Mouse (Mus musculus): ENCODE data around the gene Stard10. TPM values are rescaled to one million over a fixed set of nuclear protein-coding genes. Genes with fewer than 3 reads are reported as not detected.

The Stard10 gene
- polyA plus RNA-seq, 1 experiment, result 13.5 TPM

DNA sequence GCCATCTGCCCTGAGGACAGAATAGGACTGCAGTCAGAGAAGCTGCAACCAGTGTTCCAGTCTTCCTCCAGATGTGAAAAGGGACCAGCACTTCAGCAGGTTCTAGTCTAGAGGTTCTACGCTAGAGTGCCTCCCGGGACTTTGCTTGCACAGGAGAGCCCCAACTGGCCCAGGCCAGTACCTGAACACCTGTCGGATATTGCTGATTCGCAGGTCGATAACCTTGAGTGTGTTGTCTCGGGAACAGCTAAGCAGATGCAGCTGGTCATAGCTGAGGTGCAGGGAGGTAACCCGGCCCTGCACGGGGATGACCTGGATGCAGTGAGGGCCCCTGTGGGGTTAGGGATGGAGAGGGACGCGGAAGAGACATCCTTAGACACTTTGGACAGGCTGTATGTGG, 26.5 kb upstream of the Stard10 start:
- no peak for TF ChIP-seq POLR2A (IDR thresholded peaks at IDR 0.05; ENCODE audit: low read depth, low read length)
- no peak for TF ChIP-seq CTCF (IDR thresholded peaks at IDR 0.05; ENCODE audit: borderline replicate concordance, insufficient read depth, low read length)
- H3K27ac ChIP-seq (ENCODE audit: insufficient read depth, low read length), result no peak overlapping the region
- no peak overlapping the region for H3K4me3 ChIP-seq (ENCODE audit: insufficient read depth, low read length)
- H3K4me1 ChIP-seq (ENCODE audit: control insufficient read depth, insufficient read depth, low read length), result 0 out of 2 replicates have a peak, but pooled peaks cover 5% of the 10 kb centered on the region

DNA sequence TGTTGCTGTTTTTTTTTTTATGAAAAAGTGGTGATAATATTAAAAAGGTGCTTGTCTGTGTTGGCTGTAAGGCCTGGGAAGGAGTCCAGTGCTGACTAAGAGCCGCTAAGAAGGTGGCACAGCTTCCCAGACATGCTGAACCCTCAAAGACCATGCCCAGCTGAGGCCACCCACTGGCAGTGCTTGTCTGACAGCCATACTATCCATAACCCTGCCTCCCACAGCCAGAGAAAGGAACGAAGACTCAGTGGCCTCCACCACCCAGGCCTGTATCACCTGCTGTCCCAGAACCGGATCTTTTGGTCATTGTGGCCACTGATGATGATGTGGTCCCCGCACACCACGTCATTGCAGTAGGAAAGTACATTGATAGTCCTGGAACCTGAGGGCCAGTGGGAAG, 25.7 kb upstream of the Stard10 start:
- Histone ChIP-seq H3K4me1 (ENCODE audit: control insufficient read depth, insufficient read depth, low read length) (0 out of 2 replicates have a peak, but pooled peaks cover 5% of the 10 kb centered on the region), H3K4me3 (ENCODE audit: insufficient read depth, low read length) (no peak overlapping the region), H3K27ac (ENCODE audit: insufficient read depth, low read length) (no peak overlapping the region)
- no peak for TF ChIP-seq POLR2A (IDR thresholded peaks at IDR 0.05; ENCODE audit: low read depth, low read length)
- no peak for TF ChIP-seq CTCF (IDR thresholded peaks at IDR 0.05; ENCODE audit: borderline replicate concordance, insufficient read depth, low read length)

GRCm38 (mm10) chr7:101291641-101292040, 25.2 kb upstream of the Stard10 start:
- TF ChIP-seq CTCF (IDR thresholded peaks at IDR 0.05; ENCODE audit: borderline replicate concordance, insufficient read depth, low read length) (no peak), POLR2A (IDR thresholded peaks at IDR 0.05; ENCODE audit: low read depth, low read length) (no peak)
- H3K27ac ChIP-seq (ENCODE audit: insufficient read depth, low read length), result no peak overlapping the region
- no peak overlapping the region for H3K4me3 ChIP-seq (ENCODE audit: insufficient read depth, low read length)
- 0 out of 2 replicates have a peak, but pooled peaks cover 5% of the 10 kb centered on the region for H3K4me1 ChIP-seq (ENCODE audit: control insufficient read depth, insufficient read depth, low read length)

DNA sequence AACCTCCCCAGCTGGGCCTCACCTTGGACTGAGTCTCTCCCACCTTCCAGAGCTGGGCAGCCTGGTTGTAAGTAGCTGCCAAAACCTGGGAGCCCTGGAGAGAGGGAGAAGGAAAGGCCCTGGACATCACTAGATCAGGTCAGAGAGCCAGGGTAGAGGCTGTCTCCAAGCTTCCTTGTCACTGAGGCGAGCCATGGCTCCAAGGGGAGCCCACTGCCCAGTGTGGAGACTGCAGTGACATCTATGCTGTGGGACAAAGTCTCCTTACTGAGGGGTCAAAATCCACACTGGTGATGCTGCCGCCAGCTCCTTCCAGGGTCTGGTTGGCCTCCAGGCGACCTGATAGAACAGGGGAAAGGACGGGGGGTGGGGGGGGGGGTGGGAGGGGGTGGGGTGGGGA, 24.8 kb upstream of the Stard10 start:
- TF ChIP-seq CTCF (IDR thresholded peaks at IDR 0.05; ENCODE audit: borderline replicate concordance, insufficient read depth, low read length) (no peak), POLR2A (IDR thresholded peaks at IDR 0.05; ENCODE audit: low read depth, low read length) (no peak)
- Histone ChIP-seq H3K4me3 (ENCODE audit: insufficient read depth, low read length) (no peak overlapping the region), H3K4me1 (ENCODE audit: control insufficient read depth, insufficient read depth, low read length) (0 out of 2 replicates have a peak, but pooled peaks cover 5% of the 10 kb centered on the region), H3K27ac (ENCODE audit: insufficient read depth, low read length) (no peak overlapping the region)

GRCm38 (mm10) chr7:101292696-101293095, 24.2 kb upstream of the Stard10 start:
- TF ChIP-seq POLR2A (IDR thresholded peaks at IDR 0.05; ENCODE audit: low read depth, low read length) (no peak), CTCF (IDR thresholded peaks at IDR 0.05; ENCODE audit: borderline replicate concordance, insufficient read depth, low read length) (no peak)
- Histone ChIP-seq H3K4me1 (ENCODE audit: control insufficient read depth, insufficient read depth, low read length) (0 out of 2 replicates have a peak, but pooled peaks cover under 1% of the 10 kb centered on the region), H3K27ac (ENCODE audit: insufficient read depth, low read length) (no peak overlapping the region), H3K4me3 (ENCODE audit: insufficient read depth, low read length) (no peak overlapping the region)

DNA sequence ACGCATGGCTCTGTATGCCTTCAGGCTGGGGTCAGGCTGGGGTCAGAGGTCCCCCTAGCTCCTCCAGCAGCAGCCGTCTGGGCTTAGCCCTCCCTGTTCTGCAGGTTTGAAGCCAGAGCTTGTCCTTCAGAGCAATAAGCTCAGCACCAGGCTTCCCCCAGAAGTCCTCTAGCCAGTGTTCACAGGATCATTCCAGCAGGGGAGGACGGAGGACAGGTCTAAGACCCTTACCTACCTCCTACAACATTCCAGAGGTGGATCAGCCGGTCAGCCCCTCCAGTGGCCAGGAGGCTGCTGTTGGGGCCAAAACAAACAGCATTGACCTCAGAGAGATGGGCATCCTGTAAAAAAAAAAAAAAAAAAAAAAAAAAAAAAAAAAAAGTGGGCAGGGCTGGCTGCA, 23.7 kb upstream of the Stard10 start:
- Histone ChIP-seq H3K4me1 (ENCODE audit: control insufficient read depth, insufficient read depth, low read length) (no peaks in the 10 kb centered on the region), H3K27ac (ENCODE audit: insufficient read depth, low read length) (no peak overlapping the region), H3K4me3 (ENCODE audit: insufficient read depth, low read length) (no peak overlapping the region)
- TF ChIP-seq POLR2A (IDR thresholded peaks at IDR 0.05; ENCODE audit: low read depth, low read length), result no peak
- TF ChIP-seq CTCF (IDR thresholded peaks at IDR 0.05; ENCODE audit: borderline replicate concordance, insufficient read depth, low read length), result no peak

DNA sequence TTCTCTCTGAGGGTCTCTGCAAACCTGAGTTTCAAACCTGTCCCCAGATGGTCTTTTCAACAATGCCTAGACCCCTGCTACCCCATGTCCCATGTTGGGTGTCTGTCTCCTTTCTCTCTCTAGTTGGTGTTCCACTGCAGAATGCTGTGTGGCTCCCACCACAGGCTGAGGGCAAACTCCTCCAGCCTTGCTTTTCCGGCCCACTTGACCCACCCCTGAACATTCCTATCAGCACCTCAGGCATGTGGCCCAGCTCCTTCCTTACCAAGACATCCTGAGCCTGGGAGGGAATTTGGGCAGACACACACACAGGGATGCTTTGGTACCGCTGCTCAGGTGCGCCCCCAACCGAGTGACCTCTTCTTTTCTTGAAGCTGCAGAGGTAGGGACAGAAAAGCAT, 23.3 kb upstream of the Stard10 start:
- no peaks in the 10 kb centered on the region for H3K4me1 ChIP-seq (ENCODE audit: control insufficient read depth, insufficient read depth, low read length)
- H3K27ac ChIP-seq (ENCODE audit: insufficient read depth, low read length), result no peak overlapping the region
- TF ChIP-seq CTCF (IDR thresholded peaks at IDR 0.05; ENCODE audit: borderline replicate concordance, insufficient read depth, low read length) (no peak), POLR2A (IDR thresholded peaks at IDR 0.05; ENCODE audit: low read depth, low read length) (no peak)

DNA sequence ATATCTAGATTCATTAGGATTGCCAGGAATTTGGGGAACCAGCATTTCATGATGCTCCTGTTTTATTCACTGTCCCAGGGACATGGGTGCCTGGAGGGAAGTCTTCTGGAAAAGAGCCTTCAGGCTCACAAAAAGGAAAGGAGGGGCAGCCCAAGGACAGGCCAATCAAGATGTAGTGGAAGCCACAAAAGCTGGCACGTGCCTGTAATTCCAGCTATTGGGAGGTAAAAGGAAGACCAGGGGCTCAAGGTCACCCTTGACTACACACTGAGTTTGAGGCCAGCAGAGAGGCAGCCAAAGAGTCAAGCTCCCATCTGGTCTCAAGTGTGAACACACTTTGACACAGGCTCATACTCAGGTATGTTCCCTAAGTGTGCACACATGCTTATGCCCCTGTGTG, 21.4 kb upstream of the Stard10 start:
- no peak overlapping the region for H3K4me3 ChIP-seq (ENCODE audit: insufficient read depth, low read length)
- H3K4me1 ChIP-seq (ENCODE audit: control insufficient read depth, insufficient read depth, low read length), result peaks cover under 1% of the 10 kb centered on the region; the same call in 1 of the 2 replicates
- H3K27ac ChIP-seq (ENCODE audit: insufficient read depth, low read length), result no peak overlapping the region
- TF ChIP-seq CTCF (IDR thresholded peaks at IDR 0.05; ENCODE audit: borderline replicate concordance, insufficient read depth, low read length), result no peak
- no peak for TF ChIP-seq POLR2A (IDR thresholded peaks at IDR 0.05; ENCODE audit: low read depth, low read length)

More for the DNA sequence above, 23.3 kb upstream of the Stard10 start:
- no peak overlapping the region for H3K4me3 ChIP-seq (ENCODE audit: insufficient read depth, low read length)

GRCm38 (mm10) chr7:101296252-101297022, 20.4 kb upstream of the Stard10 start:
- H3K4me1 ChIP-seq (ENCODE audit: control insufficient read depth, insufficient read depth, low read length), result peaks cover 4% of the 10 kb centered on the region; the same call in 1 of the 2 replicates
- TF ChIP-seq POLR2A (IDR thresholded peaks at IDR 0.05; ENCODE audit: low read depth, low read length) (no peak), CTCF (IDR thresholded peaks at IDR 0.05; ENCODE audit: borderline replicate concordance, insufficient read depth, low read length) (peak; percentile 29; the same call in 1 of the 2 replicates)
- no peak overlapping the region for H3K27ac ChIP-seq (ENCODE audit: insufficient read depth, low read length)
- no peak overlapping the region for H3K4me3 ChIP-seq (ENCODE audit: insufficient read depth, low read length)

- no peak for TF ChIP-seq CTCF (IDR thresholded peaks at IDR 0.05; ENCODE audit: borderline replicate concordance, insufficient read depth, low read length)
- TF ChIP-seq POLR2A (IDR thresholded peaks at IDR 0.05; ENCODE audit: low read depth, low read length), result no peak
- peaks cover 4% of the 10 kb centered on the region; the same call in 1 of the 2 replicates for H3K4me1 ChIP-seq (ENCODE audit: control insufficient read depth, insufficient read depth, low read length)
- H3K27ac ChIP-seq (ENCODE audit: insufficient read depth, low read length), result no peak overlapping the region
- H3K4me3 ChIP-seq (ENCODE audit: insufficient read depth, low read length), result no peak overlapping the region
These were observed 19.9 kb upstream of the Stard10 start for GRCm38 (mm10) chr7:101297023-101297405.

Measured in embryonic fibroblast, embryonic 13.5 days (primary cell).